ENCODE assay signal across 11 mouse cellular contexts in genomic region chr13:117765487-117765886, GRCm38 (mm10).
A peak's percentile ranks its signal among the peaks of the same experiment; 100 is the strongest.
DNase-seq lines count a peak whose midpoint lies in the region; ATAC-seq and TF ChIP-seq lines count a peak whose summit lies in the region.
"Had no signal": no experiment of that assay in that cellular context is flagged by ENCODE, and none has a peak within 500 bp of the region (broad histone marks: within the 10 kb centered on the region; RNA-seq: fewer than 3 reads in every experiment).

No protein-coding gene starts in this region.

- no peak overlapping the region for H3K4me3 ChIP-seq in forebrain, embryonic 15.5 days
- no peak overlapping the region for H3K4me3 ChIP-seq in forebrain, embryonic 10.5 days
- H3K4me3 ChIP-seq in gastrocnemius, adult 2 months, result no peak overlapping the region

- H3K36me3 ChIP-seq in forebrain, embryonic 15.5 days, result no peaks in the 10 kb centered on the region
- H3K36me3 ChIP-seq in forebrain, embryonic 10.5 days (replicated peaks), result no peaks in the 10 kb centered on the region

- TF ChIP-seq CTCF in gastrocnemius, adult 2 months (IDR thresholded peaks at IDR 0.05), result no peak

- WGBS in forebrain, embryonic 15.5 days, result 62% methylated on average over 6 of the region's 6 CpGs
- 84% methylated on average over 6 of the region's 6 CpGs for WGBS in forebrain, embryonic 10.5 days

- H3K4me2 ChIP-seq in forebrain, embryonic 15.5 days (replicated peaks), result no peak overlapping the region

- 0 out of 2 replicates have a peak overlapping the region, but pooled peaks have one; percentile 31 for H3K27ac ChIP-seq in forebrain, embryonic 15.5 days (replicated peaks)
- H3K27ac ChIP-seq in forebrain, embryonic 10.5 days, result no peak overlapping the region
- no peak overlapping the region for H3K27ac ChIP-seq in gastrocnemius, adult 2 months

- ATAC-seq in forebrain, embryonic 15.5 days (replicated peaks), result peak; percentile 97

- H3K9ac ChIP-seq in forebrain, embryonic 15.5 days (replicated peaks), result no peak overlapping the region

- no peaks in the 10 kb centered on the region for H3K9me3 ChIP-seq in forebrain, embryonic 15.5 days
- no peaks in the 10 kb centered on the region for H3K9me3 ChIP-seq in forebrain, embryonic 10.5 days

- no peaks in the 10 kb centered on the region for H3K4me1 ChIP-seq in forebrain, embryonic 15.5 days
- no peaks in the 10 kb centered on the region for H3K4me1 ChIP-seq in forebrain, embryonic 10.5 days

- intact Hi-C loops in gastrocnemius, adult 2 months (cut with DNase I), result no loop called here

- no peak for DNase-seq in forebrain, embryonic 10.5 days (ENCODE audit: extremely low spot score, low spot score)
- DNase-seq in cerebellum, adult 9-11 months, result peak; percentile 66
- DNase-seq in layer of hippocampus, adult 8-10 months (ENCODE audit: low spot score in 2 of 2), result peak; percentile 71 to 80
- peak; percentile 19 to 26 for DNase-seq in right cerebral cortex, adult 2 months (ENCODE audit: low spot score in 2 of 2)
- DNase-seq in thymus, postnatal 14 days, result no peak
- no peak for DNase-seq in kidney, adult 11 months
- DNase-seq in gastrocnemius, adult 2 months, result no peak
- DNase-seq: adrenal gland, adult 2 months; kidney, adult 2 months; liver had no signal

- no peaks in the 10 kb centered on the region for H3K27me3 ChIP-seq in forebrain, embryonic 15.5 days
- H3K27me3 ChIP-seq in forebrain, embryonic 10.5 days (ENCODE audit: poor library complexity, severe bottlenecking), result no peaks in the 10 kb centered on the region

Comparison
In these comparisons a context has a peak if more than half of its experiments do, and no peak if none do; other contexts are left out.
1. DNase-seq: peak in cerebellum, adult 9-11 months (single experiment), layer of hippocampus, adult 8-10 months (2 of 2) and right cerebral cortex, adult 2 months (2 of 2); none in forebrain, embryonic 10.5 days (single experiment), thymus, postnatal 14 days (single experiment), kidney, adult 11 months (single experiment) and gastrocnemius, adult 2 months (single experiment).